Mouse (Mus musculus): ENCODE results near the gene Olfr657. TPM values are rescaled to one million over a fixed set of nuclear protein-coding genes. Genes with fewer than 3 reads are reported as not detected.

Olfr657 gene
- polyA plus RNA-seq (2012; ENCODE audit: insufficient read depth, insufficient read length, low replicate concordance, missing spikeins): not detected in 2 replicates

- Histone ChIP-seq H3K4me3 (ENCODE audit: insufficient read depth, low read depth, low read length) (no peak within 1 kb of the TSS), H3K27ac (ENCODE audit: insufficient read depth, low read depth, low read length) (no peak within 1 kb of the TSS), H3K4me1 (ENCODE audit: control insufficient read depth, insufficient read depth, low read length) (no peaks in the 10 kb centered on the region)
- no peak for TF ChIP-seq CTCF (IDR thresholded peaks at IDR 0.05; ENCODE audit: insufficient read depth, low read depth, low read length)
- TF ChIP-seq POLR2A (IDR thresholded peaks at IDR 0.05; ENCODE audit: insufficient read depth, low read depth, low read length): no peak
Measured at GRCm38 (mm10) chr7:104624494-104624893, at the start of gene Olfr657. TSS of gene Olfr657 (plus strand) at chr7:104624794.

DNA sequence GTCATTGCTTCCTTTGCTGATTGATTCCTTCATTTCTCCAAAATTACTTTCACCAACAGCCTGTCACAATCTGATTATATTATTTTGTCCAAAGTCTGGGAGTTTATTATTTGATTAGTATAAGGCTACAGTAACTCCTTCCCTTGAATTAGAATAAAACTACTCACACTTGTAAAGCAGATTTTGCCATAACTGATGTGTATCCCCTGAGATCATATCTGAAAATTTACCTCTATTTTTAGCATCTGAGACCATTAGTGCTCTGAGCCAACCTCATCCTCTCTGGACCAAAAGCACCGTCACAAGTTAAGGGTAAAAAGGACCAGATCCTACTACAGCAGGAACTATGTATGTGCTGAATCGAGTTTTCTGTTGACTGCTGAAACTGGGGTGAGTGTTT is 47.6 kb upstream of the Olfr657 start, which contains the start of gene Olfr653:
Gene Olfr653, plus strand, starts transcription at position 301 of the 400 bp plus-strand sequence.
- WGBS: 72% methylated on average over 2 of the region's 2 CpGs
- no peaks in the 10 kb centered on the region for H3K4me1 ChIP-seq (ENCODE audit: control insufficient read depth, insufficient read depth, low read length)
- H3K4me3 ChIP-seq (ENCODE audit: insufficient read depth, low read depth, low read length): no peak within 1 kb of the TSS
- no peak within 1 kb of the TSS for H3K27ac ChIP-seq (ENCODE audit: insufficient read depth, low read depth, low read length)
- TF ChIP-seq CTCF (IDR thresholded peaks at IDR 0.05; ENCODE audit: insufficient read depth, low read depth, low read length): no peak

DNA sequence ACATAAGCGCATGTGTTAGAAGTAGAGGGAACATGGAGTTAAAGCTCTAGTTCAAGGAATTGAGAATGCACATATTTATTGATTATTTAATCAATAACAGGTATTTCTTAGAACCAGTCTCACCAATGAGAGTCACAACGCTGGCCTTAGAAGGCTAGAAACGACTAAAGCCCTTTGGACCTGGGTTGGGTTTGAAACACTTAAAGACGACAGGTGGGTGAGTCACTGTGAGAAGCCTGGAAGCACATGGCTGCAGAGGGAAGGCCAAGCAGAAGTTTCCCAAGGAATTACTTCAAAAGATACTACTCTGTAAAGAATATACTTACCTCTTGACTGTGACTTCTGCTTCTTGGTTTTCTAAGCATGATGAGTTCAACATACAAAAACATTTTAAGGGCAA is 43.7 kb upstream of the Olfr657 start:
- WGBS: 97% methylated on average over 4 of the region's 4 CpGs
- no peak overlapping the region for H3K4me3 ChIP-seq (ENCODE audit: insufficient read depth, low read depth, low read length)
- H3K4me1 ChIP-seq (ENCODE audit: control insufficient read depth, insufficient read depth, low read length): no peaks in the 10 kb centered on the region
- TF ChIP-seq POLR2A (IDR thresholded peaks at IDR 0.05; ENCODE audit: insufficient read depth, low read depth, low read length): no peak
- TF ChIP-seq CTCF (IDR thresholded peaks at IDR 0.05; ENCODE audit: insufficient read depth, low read depth, low read length): no peak
- H3K27ac ChIP-seq (ENCODE audit: insufficient read depth, low read depth, low read length): no peak overlapping the region

DNA sequence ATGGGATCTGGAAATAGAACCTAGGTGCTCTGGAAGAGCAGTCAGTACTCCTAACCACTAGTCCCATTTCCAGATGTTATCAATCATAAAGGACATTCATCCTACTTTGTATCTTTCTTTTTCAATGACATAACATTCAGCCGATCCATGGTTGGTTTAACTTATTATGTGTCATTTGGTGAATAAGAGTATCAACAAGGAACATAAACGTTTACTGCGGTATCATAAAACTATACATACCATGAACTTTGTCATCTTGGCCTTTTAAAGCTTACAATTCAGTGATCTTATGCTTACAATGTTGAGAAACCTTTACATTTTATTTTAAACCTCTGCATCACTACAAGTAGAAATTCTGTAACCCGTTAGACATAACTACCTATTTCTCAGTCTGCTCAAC is 43.2 kb upstream of the Olfr657 start:
- TF ChIP-seq CTCF (IDR thresholded peaks at IDR 0.05; ENCODE audit: insufficient read depth, low read depth, low read length): no peak
- no peak for TF ChIP-seq POLR2A (IDR thresholded peaks at IDR 0.05; ENCODE audit: insufficient read depth, low read depth, low read length)
- 92% methylated on average over 4 of the region's 4 CpGs for WGBS
- Histone ChIP-seq H3K27ac (ENCODE audit: insufficient read depth, low read depth, low read length) (no peak overlapping the region), H3K4me3 (ENCODE audit: insufficient read depth, low read depth, low read length) (no peak overlapping the region), H3K4me1 (ENCODE audit: control insufficient read depth, insufficient read depth, low read length) (no peaks in the 10 kb centered on the region)

DNA sequence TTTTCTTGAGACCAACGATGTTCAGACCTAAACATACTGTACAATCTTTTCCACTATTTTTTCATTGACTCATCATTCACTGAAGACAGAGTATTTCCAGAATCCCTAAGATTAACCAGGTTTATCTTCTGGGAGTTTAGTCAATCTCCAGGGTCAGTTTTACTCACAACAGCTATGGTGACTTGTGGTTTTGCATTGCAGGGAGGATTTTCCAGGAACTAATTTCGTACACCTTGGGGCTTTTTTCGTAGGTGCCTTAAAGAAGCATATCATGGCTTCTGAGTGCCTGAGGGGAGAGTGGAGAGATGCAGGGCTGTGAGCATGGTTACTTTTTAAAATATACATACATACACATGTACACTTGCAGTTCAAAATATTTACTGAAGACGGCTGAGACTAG is 37.9 kb upstream of the Olfr657 start, which contains the start of gene Olfr654:
Gene Olfr654, plus strand, starts transcription at position 301 of the 400 bp plus-strand sequence.
- TF ChIP-seq POLR2A (IDR thresholded peaks at IDR 0.05; ENCODE audit: insufficient read depth, low read depth, low read length) (no peak), CTCF (IDR thresholded peaks at IDR 0.05; ENCODE audit: insufficient read depth, low read depth, low read length) (no peak)

DNA sequence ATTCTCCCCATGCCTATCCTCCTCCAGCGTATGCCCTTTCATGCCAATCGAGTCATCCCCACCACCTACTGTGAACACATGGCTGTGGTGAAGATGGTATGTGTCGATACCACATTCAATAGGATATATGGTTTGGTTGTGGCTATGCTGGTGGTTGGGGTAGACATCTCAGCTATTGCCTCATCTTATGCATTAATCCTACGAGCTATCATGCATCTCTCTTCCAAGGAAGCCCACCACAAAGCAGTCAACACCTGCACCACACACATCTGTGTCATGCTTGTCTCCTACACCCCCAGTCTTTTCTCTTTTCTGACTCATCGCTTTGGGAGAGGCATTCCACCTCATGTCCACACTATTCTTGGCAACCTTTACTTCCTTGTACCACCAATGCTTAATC is 36.3 kb upstream of the Olfr657 start:
- Histone ChIP-seq H3K27ac (ENCODE audit: insufficient read depth, low read depth, low read length) (no peak overlapping the region), H3K4me3 (ENCODE audit: insufficient read depth, low read depth, low read length) (no peak overlapping the region), H3K4me1 (ENCODE audit: control insufficient read depth, insufficient read depth, low read length) (no peaks in the 10 kb centered on the region)
- 87% methylated on average over 5 of the region's 5 CpGs for WGBS
- TF ChIP-seq CTCF (IDR thresholded peaks at IDR 0.05; ENCODE audit: insufficient read depth, low read depth, low read length) (no peak), POLR2A (IDR thresholded peaks at IDR 0.05; ENCODE audit: insufficient read depth, low read depth, low read length) (no peak)

More for the DNA sequence above, 37.9 kb upstream of the Olfr657 start, which contains the start of gene Olfr654:
- Histone ChIP-seq H3K4me3 (ENCODE audit: insufficient read depth, low read depth, low read length) (no peak within 1 kb of the TSS), H3K4me1 (ENCODE audit: control insufficient read depth, insufficient read depth, low read length) (no peaks in the 10 kb centered on the region), H3K27ac (ENCODE audit: insufficient read depth, low read depth, low read length) (no peak within 1 kb of the TSS)
- WGBS: 86% methylated on average over 4 of the region's 4 CpGs

GRCm38 (mm10) chr7:104601679-104602078 is 22.9 kb upstream of the Olfr657 start, which contains the start of gene Olfr655:
TSS of gene Olfr655 (minus strand) at chr7:104601779.
- Histone ChIP-seq H3K4me3 (ENCODE audit: insufficient read depth, low read depth, low read length) (no peak within 1 kb of the TSS), H3K27ac (ENCODE audit: insufficient read depth, low read depth, low read length) (no peak within 1 kb of the TSS), H3K4me1 (ENCODE audit: control insufficient read depth, insufficient read depth, low read length) (no peaks in the 10 kb centered on the region)
- 86% methylated on average over 2 of the region's 2 CpGs for WGBS
- no peak for TF ChIP-seq POLR2A (IDR thresholded peaks at IDR 0.05; ENCODE audit: insufficient read depth, low read depth, low read length)
- TF ChIP-seq CTCF (IDR thresholded peaks at IDR 0.05; ENCODE audit: insufficient read depth, low read depth, low read length): no peak

GRCm38 (mm10) chr7:104603173-104603572 is 21.4 kb upstream of the Olfr657 start:
- TF ChIP-seq CTCF (IDR thresholded peaks at IDR 0.05; ENCODE audit: insufficient read depth, low read depth, low read length): no peak
- no peak for TF ChIP-seq POLR2A (IDR thresholded peaks at IDR 0.05; ENCODE audit: insufficient read depth, low read depth, low read length)
- no peaks in the 10 kb centered on the region for H3K4me1 ChIP-seq (ENCODE audit: control insufficient read depth, insufficient read depth, low read length)
- H3K4me3 ChIP-seq (ENCODE audit: insufficient read depth, low read depth, low read length): no peak overlapping the region
- no peak overlapping the region for H3K27ac ChIP-seq (ENCODE audit: insufficient read depth, low read depth, low read length)
- WGBS: 4% methylated on average over 3 of the region's 3 CpGs

DNA sequence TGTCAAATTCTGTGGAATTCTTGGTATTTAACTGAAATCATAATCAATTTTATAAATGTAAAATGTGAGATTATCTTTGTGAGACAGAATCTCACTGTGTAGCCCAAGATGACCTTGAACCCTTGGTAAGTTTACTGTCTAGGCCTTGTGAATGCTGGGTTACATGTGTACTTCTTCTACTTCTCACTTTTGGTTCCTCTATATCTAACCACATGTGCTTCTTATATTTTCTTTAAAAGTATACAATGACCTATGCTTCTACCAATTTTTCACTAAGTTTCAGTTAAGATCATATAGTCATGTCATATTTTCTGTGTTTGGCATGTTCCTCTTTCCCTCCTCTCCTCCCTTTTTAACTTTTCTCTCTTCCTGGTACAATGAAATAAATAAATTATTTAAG is 19.9 kb upstream of the Olfr657 start:
- Histone ChIP-seq H3K27ac (ENCODE audit: insufficient read depth, low read depth, low read length) (no peak overlapping the region), H3K4me3 (ENCODE audit: insufficient read depth, low read depth, low read length) (no peak overlapping the region), H3K4me1 (ENCODE audit: control insufficient read depth, insufficient read depth, low read length) (no peaks in the 10 kb centered on the region)
- TF ChIP-seq CTCF (IDR thresholded peaks at IDR 0.05; ENCODE audit: insufficient read depth, low read depth, low read length) (no peak), POLR2A (IDR thresholded peaks at IDR 0.05; ENCODE audit: insufficient read depth, low read depth, low read length) (no peak)

GRCm38 (mm10) chr7:104613655-104614054 is 10.9 kb upstream of the Olfr657 start, which contains the start of gene Olfr656:
TSS of gene Olfr656 (plus strand) at chr7:104613955.
- TF ChIP-seq CTCF (IDR thresholded peaks at IDR 0.05; ENCODE audit: insufficient read depth, low read depth, low read length): no peak
- no peak for TF ChIP-seq POLR2A (IDR thresholded peaks at IDR 0.05; ENCODE audit: insufficient read depth, low read depth, low read length)
- WGBS: 70% methylated on average over 4 of the region's 4 CpGs
- Histone ChIP-seq H3K27ac (ENCODE audit: insufficient read depth, low read depth, low read length) (no peak within 1 kb of the TSS), H3K4me3 (ENCODE audit: insufficient read depth, low read depth, low read length) (no peak within 1 kb of the TSS), H3K4me1 (ENCODE audit: control insufficient read depth, insufficient read depth, low read length) (no peaks in the 10 kb centered on the region)

All from olfactory bulb, adult 2 months (tissue).